Mouse (Mus musculus): ENCODE measurements around the gene Mamdc2.

- no peak for TF ChIP-seq CTCF (IDR thresholded peaks at IDR 0.05; ENCODE audit: low read depth)
- no peak for TF ChIP-seq EP300 (optimal IDR thresholded peaks at IDR 0.05)
Observed at GRCm38 (mm10) chr19:23382396-23382795, 65.8 kb downstream of the Mamdc2 start.
